Mouse (Mus musculus) liver, embryonic 16.5 days (tissue): Measurements from ENCODE around the gene Lonp2. TPM values are rescaled to one million over a fixed set of nuclear protein-coding genes. Genes with fewer than 3 reads are reported as not detected.

Experiments used
- ATAC-seq: fragments of 200-750 bp; cut with Nextera tagmentation; 2 replicates; pipeline ENCODE4 v1.8.0; 2017; ENCODE audit warnings: low read depth, mild to moderate bottlenecking, moderate number of reproducible peaks, moderate library complexity
- H3K27ac ChIP-seq: fragments of 300-500 bp; sonication (generic); 2 replicates; pipeline ENCODE4 v1.5.1; 2014; ENCODE audit warnings: mild to moderate bottlenecking, low read length
- H3K27me3 ChIP-seq: fragments of 300-500 bp; sonication (generic); 2 replicates; pipeline ENCODE4 v1.6.1; 2014; ENCODE audit warnings: low read depth, low read length, mixed read lengths; ENCODE audit not compliant: control insufficient read depth, insufficient read depth
- H3K36me3 ChIP-seq: fragments of 300-500 bp; sonication (generic); 2 replicates; pipeline ENCODE4 v1.6.1; 2014; ENCODE audit warnings: mild to moderate bottlenecking; ENCODE audit not compliant: control insufficient read depth, insufficient read depth
- H3K4me1 ChIP-seq: fragments of 300-500 bp; sonication (generic); 2 replicates; pipeline ENCODE4 v1.6.1; 2014; ENCODE audit warnings: low read depth, low read length, mixed read lengths; ENCODE audit not compliant: control insufficient read depth
- H3K4me2 ChIP-seq: fragments of 300-500 bp; sonication (generic); 2 replicates; pipeline ENCODE4 v1.6.1; 2014; ENCODE audit warnings: low read depth, low read length, mixed read lengths
- H3K4me3 ChIP-seq: fragments of 300-500 bp; sonication (generic); 2 replicates; pipeline ENCODE4 v1.5.1; 2014; ENCODE audit warnings: low read depth, mild to moderate bottlenecking, low read length
- H3K9ac ChIP-seq: fragments of 300-500 bp; sonication (generic); 2 replicates; pipeline ENCODE4 v1.6.1; 2014; ENCODE audit warnings: low read depth, low read length
- H3K9me3 ChIP-seq: fragments of 300-500 bp; sonication (generic); replicated peaks from 2 replicates; pipeline ENCODE4 v1.6.1; 2016; ENCODE audit warnings: low read length; ENCODE audit not compliant: control insufficient read depth
- WGBS: fragments of 180-500 bp; shearing (Covaris S2); extraction: QIAGEN DNeasy Blood & Tissue Kit; methylation state at CpG from one replicate; pipeline ENCODE4 v1.1.7; 2014; ENCODE audit not compliant: insufficient replicate concordance; 5-methylcytosine and 5-hydroxymethylcytosine counted together
- polyA plus RNA-seq: library from polyadenylated mRNA; unstranded; fragments of >200 nt; fragmentation: Nextera tagmentation; extraction: Ambion mirVana; gene quantifications from 2 replicates; pipeline ENCODE4 v1.2.1, GENCODE M21; 2015

Lonp2 gene
- polyA plus RNA-seq, 1 experiment from 2014 or later, result 40.3 TPM

DNA sequence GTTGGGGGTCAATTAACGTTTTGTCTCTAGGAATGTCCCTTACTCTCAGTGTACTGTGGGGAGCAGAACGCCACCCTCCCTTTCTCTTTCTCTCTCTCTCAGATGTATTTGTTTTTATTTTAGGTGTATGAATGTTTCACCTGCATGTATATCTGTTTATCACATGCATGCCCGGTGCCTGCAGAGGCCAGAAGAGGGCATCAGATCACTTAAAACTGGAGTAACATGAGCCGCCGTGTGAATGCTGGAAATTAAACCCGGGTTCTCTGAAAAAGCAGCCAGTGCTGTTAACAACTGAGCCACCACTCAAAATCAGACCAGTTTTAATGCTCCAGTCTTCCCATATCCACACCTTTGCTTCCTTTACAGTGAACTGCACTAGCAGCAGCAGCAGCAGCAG, 37.2 kb upstream of the Lonp2 start:
- no peak for ATAC-seq
- no peak overlapping the region for H3K4me3 ChIP-seq
- H3K36me3 ChIP-seq, result no peaks in the 10 kb centered on the region
- no peak overlapping the region for H3K27ac ChIP-seq
- H3K4me2 ChIP-seq, result no peak overlapping the region
- H3K4me1 ChIP-seq, result no peaks in the 10 kb centered on the region; the same call in none of the 2 replicates
- H3K9ac ChIP-seq, result no peak overlapping the region
- 31% methylated on average over 6 of the region's 6 CpGs for WGBS
- no peaks in the 10 kb centered on the region for H3K27me3 ChIP-seq
- H3K9me3 ChIP-seq, result no peaks in the 10 kb centered on the region

DNA sequence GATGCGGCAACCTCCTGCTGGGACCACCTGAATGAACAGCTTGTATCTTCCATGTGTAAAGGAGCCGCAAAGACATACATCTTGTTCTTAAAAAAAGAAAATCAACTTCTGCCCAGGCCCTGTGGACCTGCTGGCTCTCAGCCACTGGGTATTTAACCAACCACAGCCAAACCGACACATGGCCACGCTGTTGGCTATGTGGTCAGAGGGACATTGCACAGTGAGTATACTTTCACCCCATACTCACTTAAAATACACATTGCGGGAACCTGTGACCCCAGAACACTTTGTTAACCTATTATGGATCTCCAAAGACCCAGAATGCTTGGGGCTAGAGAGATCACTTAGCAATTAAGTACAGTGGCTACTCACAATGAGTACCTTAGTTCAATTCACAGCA, 35.5 kb upstream of the Lonp2 start:
- Histone ChIP-seq H3K4me1 (peaks cover 2% of the 10 kb centered on the region), H3K36me3 (no peaks in the 10 kb centered on the region), H3K4me2 (no peak overlapping the region), H3K27me3 (no peaks in the 10 kb centered on the region), H3K4me3 (no peak overlapping the region), H3K9ac (no peak overlapping the region), H3K27ac (no peak overlapping the region), H3K9me3 (no peaks in the 10 kb centered on the region)
- ATAC-seq, result no peak
- 64% methylated on average over 5 of the region's 5 CpGs for WGBS

DNA sequence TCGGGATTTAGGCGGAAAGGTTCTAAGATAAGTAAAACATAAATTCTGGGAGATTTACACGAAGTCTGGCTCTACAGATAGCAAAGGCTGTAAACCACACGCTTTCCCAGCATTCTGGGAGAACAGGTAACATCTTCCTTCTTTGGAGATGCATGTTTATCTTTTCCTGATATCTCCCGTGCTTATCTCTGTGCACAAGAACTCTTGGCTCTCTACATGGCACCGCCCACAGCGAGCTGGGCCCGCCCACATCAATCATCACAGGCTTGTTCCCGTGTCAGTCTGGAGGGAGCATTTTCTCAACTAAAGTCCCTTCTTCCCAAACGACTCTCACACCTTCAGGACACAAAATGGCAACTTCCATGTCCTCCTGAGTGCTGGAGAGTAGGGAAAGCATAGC, 30.7 kb upstream of the Lonp2 start:
- Histone ChIP-seq H3K4me3 (no peak overlapping the region), H3K27me3 (no peaks in the 10 kb centered on the region), H3K27ac (no peak overlapping the region), H3K4me1 (peaks cover 4% of the 10 kb centered on the region), H3K9ac (no peak overlapping the region), H3K36me3 (no peaks in the 10 kb centered on the region), H3K4me2 (no peak overlapping the region), H3K9me3 (no peaks in the 10 kb centered on the region)
- WGBS, result 34% methylated on average over 10 of the region's 10 CpGs
- ATAC-seq, result no peak

DNA sequence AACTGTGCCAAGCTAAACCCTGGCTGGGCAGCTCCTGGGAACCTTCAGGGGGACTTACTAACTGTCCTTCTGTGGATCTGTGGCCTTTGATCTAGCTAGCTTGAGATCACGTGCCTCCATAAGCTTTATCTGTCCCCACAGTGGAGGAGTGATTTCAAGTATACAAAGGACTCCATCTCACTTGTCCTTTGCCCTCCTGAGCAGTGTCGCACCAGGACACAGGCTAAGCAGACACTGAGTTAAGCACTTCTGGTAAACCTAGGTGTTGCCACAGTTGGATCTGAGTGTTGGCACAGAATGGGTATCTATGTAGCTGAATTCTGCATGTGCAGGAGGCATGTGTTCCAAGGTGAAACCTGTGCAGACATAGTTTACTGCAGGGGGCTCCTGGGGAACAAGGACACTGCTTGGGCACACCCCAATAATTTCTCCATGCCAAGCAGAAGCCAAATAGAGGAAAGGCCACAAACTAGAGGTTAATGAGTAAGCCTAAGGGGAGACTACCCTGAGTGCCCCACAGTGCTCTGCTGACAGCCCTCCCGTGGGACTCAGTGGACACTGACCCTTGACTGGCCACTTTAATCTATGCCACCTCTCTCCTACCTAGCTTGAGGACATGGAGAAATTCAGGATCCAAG, 29.6 kb upstream of the Lonp2 start:
- 43% methylated on average over 3 of the region's 3 CpGs for WGBS
- Histone ChIP-seq H3K27me3 (no peaks in the 10 kb centered on the region), H3K27ac (0 out of 2 replicates have a peak overlapping the region, but pooled peaks have one; percentile 19), H3K4me2 (no peak overlapping the region), H3K9ac (no peak overlapping the region), H3K4me3 (no peak overlapping the region), H3K4me1 (peaks cover 4% of the 10 kb centered on the region), H3K9me3 (no peaks in the 10 kb centered on the region), H3K36me3 (no peaks in the 10 kb centered on the region)
- ATAC-seq, result peak; percentile 72

DNA sequence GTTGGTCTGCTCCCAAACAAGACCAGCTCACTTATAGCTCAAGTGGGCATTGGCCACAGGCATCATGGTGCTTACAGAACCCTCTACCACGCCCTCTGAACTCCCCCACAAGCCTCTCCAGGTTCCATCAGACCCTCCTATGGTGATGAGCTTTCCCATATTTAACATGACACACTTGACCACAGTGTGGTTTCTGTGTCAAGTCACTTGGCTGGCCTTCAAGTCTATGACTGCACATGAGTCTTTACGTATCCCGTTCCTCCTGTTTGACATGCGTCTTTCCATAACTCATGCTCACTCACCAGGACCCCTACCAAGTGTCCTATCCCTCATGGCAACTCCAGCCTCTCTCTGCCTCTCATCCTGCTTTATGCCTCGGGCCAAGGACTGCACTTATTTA, 28.2 kb upstream of the Lonp2 start:
- H3K36me3 ChIP-seq, result no peaks in the 10 kb centered on the region
- H3K4me2 ChIP-seq, result no peak overlapping the region
- WGBS, result 68% methylated on average over 5 of the region's 5 CpGs
- no peaks in the 10 kb centered on the region for H3K27me3 ChIP-seq
- H3K4me3 ChIP-seq, result no peak overlapping the region
- no peaks in the 10 kb centered on the region for H3K9me3 ChIP-seq
- H3K27ac ChIP-seq, result no peak overlapping the region
- peaks cover 4% of the 10 kb centered on the region for H3K4me1 ChIP-seq
- ATAC-seq, result no peak
- H3K9ac ChIP-seq, result no peak overlapping the region

DNA sequence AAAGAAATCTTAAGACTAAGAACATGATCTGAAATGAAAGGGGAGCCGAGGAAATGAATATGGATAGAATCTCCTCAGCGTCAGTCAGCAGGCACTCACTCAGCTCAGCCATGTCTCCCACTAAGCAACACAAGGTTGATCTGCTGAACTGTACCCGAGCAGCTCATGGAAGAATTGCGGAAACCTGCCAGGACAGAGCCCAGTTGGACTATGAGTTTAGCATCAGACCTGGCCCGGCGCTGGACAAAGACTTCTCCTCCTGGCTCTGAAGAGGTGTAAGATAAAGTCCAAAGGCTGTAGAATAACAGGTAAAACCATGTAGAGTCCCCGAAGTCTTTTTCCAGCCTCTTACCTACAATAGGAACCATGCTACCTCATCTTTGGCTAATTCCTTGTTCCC, 26.2 kb upstream of the Lonp2 start:
- no peak overlapping the region for H3K9ac ChIP-seq
- no peaks in the 10 kb centered on the region for H3K9me3 ChIP-seq
- H3K36me3 ChIP-seq, result no peaks in the 10 kb centered on the region
- no peak for ATAC-seq
- peaks cover 4% of the 10 kb centered on the region for H3K4me1 ChIP-seq
- H3K27me3 ChIP-seq, result no peaks in the 10 kb centered on the region
- H3K27ac ChIP-seq, result no peak overlapping the region
- WGBS, result 65% methylated on average over 7 of the region's 7 CpGs
- H3K4me2 ChIP-seq, result no peak overlapping the region
- H3K4me3 ChIP-seq, result no peak overlapping the region

DNA sequence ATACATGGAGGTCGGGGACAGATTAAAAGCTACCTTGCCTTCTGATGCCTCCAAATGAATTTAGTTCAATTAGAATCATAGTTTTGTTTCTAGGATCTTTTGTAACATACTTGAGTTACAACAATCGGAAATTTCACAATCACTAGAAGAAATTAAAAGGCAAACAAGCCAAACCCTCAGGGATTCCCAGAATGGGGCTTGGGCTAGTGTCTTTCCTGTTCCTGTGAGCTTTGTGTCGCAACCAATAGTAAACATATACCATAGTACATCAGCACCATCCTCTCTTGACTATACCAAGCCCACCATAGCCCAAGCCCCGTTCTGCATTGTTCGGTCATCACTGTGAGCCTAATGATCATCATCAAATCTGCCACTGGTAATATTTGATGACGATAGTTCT, 24.5 kb upstream of the Lonp2 start:
- Histone ChIP-seq H3K4me2 (no peak overlapping the region), H3K27ac (no peak overlapping the region), H3K4me1 (no peaks in the 10 kb centered on the region; the same call in 1 of the 2 replicates), H3K4me3 (no peak overlapping the region), H3K36me3 (no peaks in the 10 kb centered on the region), H3K9me3 (no peaks in the 10 kb centered on the region), H3K27me3 (no peaks in the 10 kb centered on the region), H3K9ac (no peak overlapping the region)
- 62% methylated on average over 6 of the region's 6 CpGs for WGBS
- no peak for ATAC-seq

DNA sequence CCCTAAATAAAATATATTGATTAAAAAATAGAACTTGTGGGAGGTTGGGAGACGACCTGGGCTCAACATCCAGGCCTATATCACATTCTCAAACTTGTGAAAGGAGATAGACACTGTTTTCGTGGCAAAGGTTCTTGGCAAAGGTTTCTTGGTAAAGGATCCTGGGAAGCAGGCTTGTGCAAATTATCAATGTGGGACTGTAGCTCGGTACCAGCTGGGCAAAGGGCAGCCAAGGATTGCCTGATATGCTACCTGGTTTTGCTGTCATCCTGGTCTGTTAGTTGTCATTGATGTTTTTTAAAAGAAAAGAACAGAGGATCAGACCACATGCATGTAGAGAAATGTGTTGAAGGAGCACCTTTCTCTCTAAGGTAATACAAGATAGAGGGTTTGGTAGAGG, 23.5 kb upstream of the Lonp2 start:
- Histone ChIP-seq H3K4me2 (no peak overlapping the region), H3K4me1 (no peaks in the 10 kb centered on the region; the same call in 1 of the 2 replicates), H3K9me3 (no peaks in the 10 kb centered on the region), H3K4me3 (no peak overlapping the region), H3K36me3 (no peaks in the 10 kb centered on the region), H3K9ac (no peak overlapping the region), H3K27ac (no peak overlapping the region), H3K27me3 (no peaks in the 10 kb centered on the region)
- 41% methylated on average over 3 of the region's 3 CpGs for WGBS
- no peak for ATAC-seq

DNA sequence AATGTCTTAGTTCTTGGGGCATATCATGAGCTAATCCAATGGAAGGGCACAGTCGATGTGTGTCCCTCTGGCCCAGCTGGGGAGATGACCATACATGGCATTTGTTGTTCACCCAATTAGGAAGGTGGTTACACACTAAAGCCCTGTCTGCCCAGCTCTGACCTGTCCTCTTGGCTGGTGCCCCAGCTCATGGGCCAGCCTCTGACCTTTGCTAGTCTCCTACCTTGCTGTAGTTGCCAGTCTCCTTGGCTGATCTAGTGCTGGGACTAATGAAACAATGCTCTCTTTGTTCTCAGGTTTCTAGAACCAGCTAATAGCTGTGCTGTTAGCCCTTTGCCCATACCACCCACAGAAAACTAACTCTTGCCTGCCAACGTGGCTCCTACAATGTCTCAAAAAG, 20.7 kb upstream of the Lonp2 start:
- no peak overlapping the region for H3K4me3 ChIP-seq
- no peaks in the 10 kb centered on the region; the same call in 1 of the 2 replicates for H3K4me1 ChIP-seq
- H3K27me3 ChIP-seq, result no peaks in the 10 kb centered on the region
- no peaks in the 10 kb centered on the region for H3K36me3 ChIP-seq
- H3K9me3 ChIP-seq, result no peaks in the 10 kb centered on the region
- ATAC-seq, result no peak
- H3K9ac ChIP-seq, result no peak overlapping the region
- no peak overlapping the region for H3K4me2 ChIP-seq
- H3K27ac ChIP-seq, result no peak overlapping the region
- 43% methylated on average over 2 of the region's 2 CpGs for WGBS
